9 mouse cellular contexts compared by ENCODE assay signal in genomic region chr7:113258430-113258829, GRCm38 (mm10). TPM values are rescaled to one million over a fixed set of nuclear protein-coding genes. Genes with fewer than 3 reads are reported as not detected.
DNase-seq lines count a peak whose midpoint lies in the region; ATAC-seq and TF ChIP-seq lines count a peak whose summit lies in the region.
"Had no signal": no experiment of that assay in that cellular context is flagged by ENCODE, and none has a peak within 500 bp of the region (broad histone marks: within the 10 kb centered on the region; RNA-seq: fewer than 3 reads in every experiment).

No protein-coding gene starts in this region.

- H3K4me3 ChIP-seq in heart, postnatal 0 days (ENCODE audit: low read depth, low read length), result no peak overlapping the region
- H3K4me3 ChIP-seq in testis, adult 2 months (ENCODE audit: control insufficient read depth, low read depth, low read length), result no peak overlapping the region

- H3K27me3 ChIP-seq in heart, postnatal 0 days (ENCODE audit: control insufficient read depth, insufficient read depth, low read length), result no peaks in the 10 kb centered on the region
- H3K27me3 ChIP-seq in testis, adult 2 months (ENCODE audit: control insufficient read depth, insufficient read depth, low read length), result no peaks in the 10 kb centered on the region

- no peak for TF ChIP-seq EP300 in heart, postnatal 0 days (IDR thresholded peaks at IDR 0.05; ENCODE audit: low read depth)

- intact Hi-C loops in left cerebral cortex, postnatal 14 days (cut with DNase I), result no loop called here

- no peaks in the 10 kb centered on the region for H3K9me3 ChIP-seq in heart, postnatal 0 days (replicated peaks; ENCODE audit: control insufficient read depth, low read length)

- TF ChIP-seq POLR2A in testis, adult 2 months (IDR thresholded peaks at IDR 0.05; ENCODE audit: control insufficient read depth, low read depth, low read length), result no peak
- no peak for TF ChIP-seq POLR2A in brain, embryonic 14.5 days (IDR thresholded peaks at IDR 0.05; ENCODE audit: borderline replicate concordance, extremely low read depth, insufficient read depth, insufficient read length, poor library complexity, severe bottlenecking)

- H3K9ac ChIP-seq in heart, postnatal 0 days (replicated peaks; ENCODE audit: low read depth, low read length), result no peak overlapping the region

- no peak overlapping the region for H3K4me2 ChIP-seq in heart, postnatal 0 days (ENCODE audit: low read depth, low read length)

- 68% methylated on average over 4 of the region's 4 CpGs for WGBS in heart, postnatal 0 days

- DNase-seq in heart, postnatal 0 days (ENCODE audit: low spot score), result no peak
- DNase-seq in heart, adult 18-20 months, result no peak
- DNase-seq in testis, postnatal 14 days (ENCODE audit: low spot score), result no peak
- peak; percentile 22 for DNase-seq in brain, embryonic 14.5 days (ENCODE audit: low read depth)
- DNase-seq in thymus, postnatal 4 days, result peak; percentile 71
- no peak for DNase-seq in adrenal gland, postnatal 4 days (ENCODE audit: low spot score in 2 of 2)
- DNase-seq in left cerebral cortex, postnatal 14 days (ENCODE audit: low spot score in 2 of 2), result no peak

- no peak overlapping the region for H3K27ac ChIP-seq in heart, postnatal 0 days (ENCODE audit: low read depth)
- no peak overlapping the region for H3K27ac ChIP-seq in testis, adult 2 months (ENCODE audit: control insufficient read depth, insufficient read depth, low read depth, low read length)
- H3K27ac ChIP-seq: macrophage had no signal

- ATAC-seq in heart, postnatal 0 days (ENCODE audit: insufficient read depth, low read depth), result no peak

- peaks cover 12% of the 10 kb centered on the region for H3K4me1 ChIP-seq in heart, postnatal 0 days (ENCODE audit: control insufficient read depth, insufficient read depth)
- H3K4me1 ChIP-seq in testis, adult 2 months (ENCODE audit: control insufficient read depth, insufficient read depth, low read length), result no peaks in the 10 kb centered on the region

- TF ChIP-seq CTCF in heart, postnatal 0 days (IDR thresholded peaks at IDR 0.05; ENCODE audit: low read depth), result peak; percentile 45
- TF ChIP-seq CTCF in testis, adult 2 months (IDR thresholded peaks at IDR 0.05; ENCODE audit: control insufficient read depth, insufficient read depth, insufficient replicate concordance, low read depth, low read length), result peak; percentile 12; the same call in 1 of the 2 replicates
- TF ChIP-seq CTCF in brain, embryonic 14.5 days (IDR thresholded peaks at IDR 0.05; ENCODE audit: borderline replicate concordance, extremely low read depth, insufficient read depth, insufficient read length), result peak; percentile 46; the same call in 1 of the 2 replicates

- no peaks in the 10 kb centered on the region for H3K36me3 ChIP-seq in heart, postnatal 0 days (replicated peaks; ENCODE audit: control insufficient read depth, insufficient read depth, low read length)
- H3K36me3 ChIP-seq in testis, adult 2 months (ENCODE audit: control insufficient read depth, insufficient read depth, low read length), result no peaks in the 10 kb centered on the region

RNA-seq across cellular contexts. Expression of gene Arntl, which starts 51.2 kb away (rescaled TPM):
- total RNA-seq in heart, postnatal 0 days (2014; rRNA removed; ENCODE audit: low replicate concordance), result 8.0 and 9.3 TPM in 2 replicates
- 3.7 and 4.6 TPM in 2 replicates for polyA plus RNA-seq in heart, postnatal 0 days (2015; fragmentation: Nextera tagmentation; extraction: Ambion mirVana)
- total RNA-seq in heart, adult 18-20 months (2021), result 10 to 100 TPM; 18.5 to 22.6 TPM
- polyA plus RNA-seq in testis, adult 2 months (2012; rRNA removed), result 2.9 and 3.2 TPM in 2 replicates
- 15.1 and 16.6 TPM in 2 replicates for polyA plus RNA-seq in brain, embryonic 14.5 days (2012; rRNA removed)
- total RNA-seq in adrenal gland, postnatal 4 days (2021), result 10 to 100 TPM; 27.1 to 31.5 TPM
- 10 to 100 TPM; 29.9 to 33.2 TPM for total RNA-seq in left cerebral cortex, postnatal 14 days (2021)

Comparison
In these comparisons a context has a peak if more than half of its experiments do, and no peak if none do; other contexts are left out.
1. DNase-seq: peak in brain, embryonic 14.5 days (single experiment) and thymus, postnatal 4 days (single experiment); none in heart, postnatal 0 days (single experiment), heart, adult 18-20 months (0 of 2), testis, postnatal 14 days (single experiment), adrenal gland, postnatal 4 days (0 of 2) and left cerebral cortex, postnatal 14 days (0 of 2).
2. Peak in every context shown above with its lines, with median percentiles within 50 percentile points of each other: CTCF ChIP-seq.